Mouse (Mus musculus): ENCODE measurements around the gene Atp6v0b.

Gene Atp6v0b

GRCm38 (mm10) chr4:117908834-117909453, 21.8 kb upstream of the Atp6v0b start:
- DNase-seq (ENCODE audit: low spot score in 2 of 2), result no peak

- DNase-seq (ENCODE audit: low spot score in 2 of 2), result no peak
Observed at GRCm38 (mm10) chr4:117906196-117906595, 19.1 kb upstream of the Atp6v0b start.

DNA sequence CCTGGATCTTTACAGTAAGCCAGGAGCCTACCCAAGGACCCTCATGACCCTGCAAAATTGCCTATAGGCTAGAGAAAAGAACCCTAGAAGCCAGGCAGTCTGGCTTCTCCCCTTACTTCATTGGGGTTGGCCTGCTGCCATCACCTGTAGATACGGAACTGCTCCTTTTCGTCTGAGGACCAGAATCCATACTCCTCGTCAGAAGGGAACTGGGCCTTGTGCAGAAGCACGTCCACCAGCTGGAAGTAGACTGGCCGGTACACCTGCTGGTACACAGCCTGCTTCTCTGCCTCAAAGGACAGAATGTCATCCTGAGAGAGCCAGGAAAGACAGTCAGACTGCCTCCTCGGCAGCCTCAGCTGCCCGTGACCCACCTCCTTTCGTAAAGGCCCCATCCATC, 17.6 kb upstream of the Atp6v0b start:
- no peak for DNase-seq (ENCODE audit: low spot score in 2 of 2)

- DNase-seq (ENCODE audit: low spot score in 2 of 2), result no peak
Observed at GRCm38 (mm10) chr4:117904094-117904493, 17.0 kb upstream of the Atp6v0b start.

DNA sequence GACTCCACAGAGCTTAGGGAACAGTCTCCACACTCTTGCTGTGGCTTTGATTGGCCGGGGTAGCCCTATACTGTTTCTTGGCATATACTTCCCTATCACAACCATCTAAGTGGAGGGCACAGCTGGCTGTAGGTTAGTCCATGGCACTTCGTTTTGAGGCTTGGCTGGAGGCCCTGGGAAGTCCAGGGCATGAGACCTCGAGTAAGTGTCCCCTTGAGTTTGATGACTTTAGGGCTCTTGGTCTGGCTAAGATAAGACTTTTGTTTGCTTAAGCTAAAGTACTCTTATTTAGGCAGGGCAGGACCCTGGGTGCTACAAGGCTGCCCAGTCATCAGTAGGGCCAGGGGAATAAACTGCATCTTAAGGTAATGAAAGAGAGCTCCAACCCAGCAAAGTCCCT, 11.0 kb upstream of the Atp6v0b start:
- no peak for DNase-seq (ENCODE audit: low spot score in 2 of 2)

- no peak for DNase-seq (ENCODE audit: low spot score in 2 of 2)
Observed at GRCm38 (mm10) chr4:117896031-117896430, 8.9 kb upstream of the Atp6v0b start.

DNA sequence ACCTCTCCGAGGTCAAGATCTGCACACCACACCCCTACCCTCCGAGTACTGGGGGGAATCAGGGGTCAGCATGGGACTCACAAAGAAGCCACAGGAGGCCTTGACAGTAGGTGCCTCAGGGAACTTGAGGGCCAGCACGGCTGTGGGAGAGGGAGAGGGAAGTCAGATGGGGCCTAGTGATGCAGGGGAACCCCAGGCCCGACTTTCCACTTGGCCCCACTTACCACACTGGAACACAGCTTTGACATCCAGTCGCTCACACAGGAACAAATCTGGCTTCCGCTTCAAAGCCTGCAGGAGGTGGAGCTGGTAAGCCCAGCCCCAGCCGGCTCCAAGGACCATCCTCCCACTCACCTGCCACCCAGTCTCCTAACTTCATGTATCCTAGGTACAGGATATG, 8.2 kb upstream of the Atp6v0b start:
- DNase-seq (ENCODE audit: low spot score in 2 of 2), result no peak

DNA sequence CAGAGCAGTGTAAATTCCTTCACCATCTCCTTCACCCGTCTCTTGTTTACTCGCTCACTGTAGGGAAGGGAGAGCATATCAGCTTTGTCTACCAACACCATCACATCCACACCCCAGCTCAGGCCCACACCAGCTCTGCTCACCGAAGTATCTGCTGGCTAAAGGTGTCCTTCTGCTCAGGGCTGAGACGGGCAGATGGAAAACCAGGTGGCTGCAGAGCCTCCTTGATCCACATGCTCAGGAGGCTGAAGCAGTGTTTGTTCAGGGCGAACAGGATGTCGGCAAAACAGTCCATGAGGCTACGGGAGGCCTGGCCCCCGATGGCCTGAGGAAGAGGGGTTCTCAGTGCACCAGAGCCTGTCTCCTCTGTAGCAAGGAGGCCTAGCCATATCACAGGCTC, 7.5 kb upstream of the Atp6v0b start:
- DNase-seq (ENCODE audit: low spot score in 2 of 2), result no peak

- DNase-seq (ENCODE audit: low spot score in 2 of 2), result peak; percentile 28 to 50
Observed at GRCm38 (mm10) chr4:117893376-117893775, 6.2 kb upstream of the Atp6v0b start.

- peak; percentile 70 to 71 for DNase-seq (ENCODE audit: low spot score in 2 of 2)
Observed at GRCm38 (mm10) chr4:117891738-117892161, 4.6 kb upstream of the Atp6v0b start, which contains the start of gene Dph2. TSS of gene Dph2 (minus strand) at chr4:117892032.

GRCm38 (mm10) chr4:117890750-117891149, 3.6 kb upstream of the Atp6v0b start:
- no peak for DNase-seq (ENCODE audit: low spot score in 2 of 2)

- DNase-seq (ENCODE audit: low spot score in 2 of 2), result no peak
Observed at GRCm38 (mm10) chr4:117890031-117890430, 2.9 kb upstream of the Atp6v0b start.

DNA sequence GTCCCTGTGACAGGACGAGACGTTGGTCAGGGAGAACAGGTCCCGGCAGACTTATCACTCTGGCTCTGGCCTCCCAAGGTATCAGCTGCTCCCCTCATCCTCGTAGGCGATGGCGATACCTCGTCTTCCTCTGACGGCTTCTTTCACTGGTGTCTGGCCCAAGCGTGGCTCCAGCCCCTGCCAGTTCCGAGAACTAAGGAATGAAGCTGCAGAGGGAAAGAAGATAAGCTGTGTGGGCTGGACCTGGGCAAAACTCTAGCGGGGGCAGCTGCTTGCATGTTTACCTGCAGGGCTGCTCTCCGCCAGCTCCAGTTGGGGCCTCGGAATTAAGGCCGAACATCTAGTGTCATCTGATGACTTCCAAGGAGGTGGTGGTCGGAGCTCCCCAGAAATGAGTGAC, 2.3 kb upstream of the Atp6v0b start:
- no peak for DNase-seq (ENCODE audit: low spot score in 2 of 2)

GRCm38 (mm10) chr4:117887920-117888319, 787 bp upstream of the Atp6v0b start:
- DNase-seq (ENCODE audit: low spot score in 2 of 2), result no peak

GRCm38 (mm10) chr4:117886644-117887043, 489 bp downstream of the Atp6v0b start:
- DNase-seq (ENCODE audit: low spot score in 2 of 2), result no peak

DNA sequence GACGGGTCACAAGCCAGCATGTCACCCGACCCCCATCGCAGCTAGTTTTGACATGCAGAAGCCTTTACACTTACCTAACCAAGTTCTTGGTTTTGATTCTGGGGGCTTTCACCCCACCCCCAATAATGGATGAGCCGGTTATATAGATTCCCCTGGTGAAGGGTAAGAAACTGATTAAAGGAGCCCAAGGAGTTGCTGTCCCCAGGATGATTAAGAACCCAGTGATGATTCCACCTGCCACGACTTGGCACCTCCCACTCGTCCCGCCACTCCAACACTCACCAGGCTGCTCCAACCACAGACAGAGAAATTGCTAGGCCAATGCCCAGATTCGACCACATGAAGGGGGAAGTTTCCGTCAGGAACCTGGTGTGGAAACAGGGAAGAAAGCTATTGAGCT, 1.1 kb downstream of the Atp6v0b start:
- no peak for DNase-seq (ENCODE audit: low spot score in 2 of 2)

- DNase-seq (ENCODE audit: low spot score in 2 of 2), result no peak
Observed at GRCm38 (mm10) chr4:117885093-117885492, 2.0 kb downstream of the Atp6v0b start.

GRCm38 (mm10) chr4:117884146-117884545, 3.0 kb downstream of the Atp6v0b start:
- no peak for DNase-seq (ENCODE audit: low spot score in 2 of 2)

- DNase-seq (ENCODE audit: low spot score in 2 of 2), result no peak
Observed at GRCm38 (mm10) chr4:117882701-117883691, 4.1 kb downstream of the Atp6v0b start, which contains the start of gene B4galt2. TSS of gene B4galt2 (minus strand) at chr4:117883487.

DNA sequence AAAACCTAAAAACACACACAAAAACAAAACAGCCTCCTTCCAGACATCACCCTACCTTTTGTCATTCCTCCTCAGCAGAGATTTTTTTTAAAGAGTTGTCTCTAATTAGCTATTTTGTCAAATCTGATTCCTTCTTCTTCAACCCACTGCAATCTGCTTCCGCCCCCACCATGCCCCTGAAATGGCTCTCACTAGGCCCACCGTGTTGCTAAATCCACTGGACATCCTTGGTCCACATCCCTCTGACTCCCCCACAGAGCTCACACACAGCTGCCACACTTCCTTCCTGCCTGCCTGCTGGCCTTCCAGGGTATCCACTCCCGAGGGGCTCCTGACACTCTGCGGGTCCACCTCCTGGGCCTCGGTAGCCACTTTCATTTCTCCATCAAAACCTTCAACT, 8.4 kb downstream of the Atp6v0b start:
- no peak for DNase-seq (ENCODE audit: low spot score in 2 of 2)

DNA sequence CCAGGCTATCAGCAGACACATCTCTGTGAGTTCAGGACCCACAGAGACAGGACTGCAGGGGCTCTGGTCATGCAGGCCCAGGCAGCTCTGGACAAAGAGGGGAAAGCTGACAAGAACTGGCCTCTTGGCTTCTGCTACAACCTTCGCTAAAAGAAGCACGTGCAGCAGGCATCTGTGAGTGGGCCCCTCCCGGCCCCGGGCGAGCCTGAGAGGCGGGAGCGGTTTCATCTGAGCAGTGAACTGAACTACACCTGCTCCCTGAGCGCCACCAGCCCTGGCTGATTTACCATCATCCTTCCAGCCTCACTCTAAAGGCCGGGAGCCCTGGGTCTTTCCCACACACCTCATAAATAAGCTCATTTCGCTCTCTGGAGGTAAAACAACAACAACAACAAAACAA, 8.8 kb downstream of the Atp6v0b start:
- DNase-seq (ENCODE audit: low spot score in 2 of 2), result peak in 1 of 2 experiments; percentile 14

- no peak for DNase-seq (ENCODE audit: low spot score in 2 of 2)
Observed at GRCm38 (mm10) chr4:117873615-117874014, 13.5 kb downstream of the Atp6v0b start.

GRCm38 (mm10) chr4:117872471-117872886, 14.7 kb downstream of the Atp6v0b start, which contains the start of gene Ccdc24:
TSS of gene Ccdc24 (minus strand) at chr4:117872557.
- no peak for DNase-seq (ENCODE audit: low spot score in 2 of 2)
